Mouse (Mus musculus) CD4-positive helper T cell, adult 2 months (primary cell): ENCODE results near the gene Plg.

Source experiments
- DNase-seq: peaks from one replicate; pipeline ENCODE4 v3.0.0-alpha.2; 2012; ENCODE audit warnings: low read depth, missing footprints, low spot score

The Plg gene

GRCm38 (mm10) chr17:12385049-12385794, 6.8 kb downstream of the Plg start:
- no peak for DNase-seq

DNA sequence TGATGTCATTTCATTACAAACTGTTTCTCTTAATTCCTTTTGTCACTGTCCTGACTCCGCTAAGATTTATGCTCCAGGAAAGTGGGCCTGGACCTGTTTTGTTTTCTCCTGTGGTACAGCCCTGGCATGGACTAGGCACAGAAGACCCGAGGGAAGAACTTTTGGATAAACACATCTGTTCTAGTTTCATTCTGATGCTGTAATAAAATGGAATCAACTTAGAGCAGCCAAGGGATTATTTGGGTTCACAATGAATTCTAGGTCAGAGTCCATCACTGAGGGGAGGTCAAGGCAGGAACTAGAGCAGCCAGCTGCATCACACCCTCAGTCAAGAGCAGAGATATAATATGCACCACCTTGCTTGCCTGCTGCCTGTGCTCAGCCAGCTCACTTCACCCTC, 9.4 kb downstream of the Plg start:
- no peak for DNase-seq

DNA sequence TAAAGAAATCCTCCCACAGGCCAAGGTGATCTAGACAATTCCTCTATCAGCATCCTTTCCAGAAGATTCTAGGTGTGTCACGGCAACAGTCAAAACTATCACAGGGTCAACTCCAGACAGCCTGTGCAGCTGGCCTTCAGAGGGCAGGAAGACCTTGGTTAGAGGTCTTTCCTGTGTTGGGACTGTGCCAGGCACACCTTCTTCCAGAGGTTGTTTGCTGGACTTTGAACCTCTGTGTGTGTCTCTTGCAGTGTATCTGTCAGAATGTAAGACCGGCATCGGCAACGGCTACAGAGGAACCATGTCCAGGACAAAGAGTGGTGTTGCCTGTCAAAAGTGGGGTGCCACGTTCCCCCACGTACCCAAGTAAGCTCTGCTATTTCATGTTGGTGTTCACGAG, 9.8 kb downstream of the Plg start:
- no peak for DNase-seq

DNA sequence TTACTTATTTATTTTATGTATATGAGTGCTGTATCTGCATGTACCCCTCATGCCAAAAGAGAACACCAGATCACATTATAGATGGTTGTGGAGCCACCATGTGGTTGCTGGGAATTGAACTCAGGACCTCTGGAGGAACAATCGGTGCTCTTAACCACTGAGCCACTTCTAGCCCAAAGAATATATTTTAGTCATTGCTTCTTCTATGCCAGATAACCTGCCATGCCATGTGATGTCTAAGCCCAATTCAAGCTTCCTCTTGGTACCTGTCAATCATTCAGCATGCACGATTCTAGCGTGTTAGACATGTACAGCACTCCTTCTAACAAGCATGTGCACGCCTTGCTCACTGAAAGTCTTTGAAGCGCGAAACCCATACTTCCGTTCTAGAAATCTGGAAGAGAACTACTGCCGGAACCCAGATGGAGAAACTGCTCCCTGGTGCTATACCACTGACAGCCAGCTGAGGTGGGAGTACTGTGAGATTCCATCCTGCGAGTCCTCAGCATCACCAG, 17.8 kb downstream of the Plg start:
- DNase-seq = no peak

GRCm38 (mm10) chr17:12403420-12403819, 25.0 kb downstream of the Plg start:
- DNase-seq = no peak

DNA sequence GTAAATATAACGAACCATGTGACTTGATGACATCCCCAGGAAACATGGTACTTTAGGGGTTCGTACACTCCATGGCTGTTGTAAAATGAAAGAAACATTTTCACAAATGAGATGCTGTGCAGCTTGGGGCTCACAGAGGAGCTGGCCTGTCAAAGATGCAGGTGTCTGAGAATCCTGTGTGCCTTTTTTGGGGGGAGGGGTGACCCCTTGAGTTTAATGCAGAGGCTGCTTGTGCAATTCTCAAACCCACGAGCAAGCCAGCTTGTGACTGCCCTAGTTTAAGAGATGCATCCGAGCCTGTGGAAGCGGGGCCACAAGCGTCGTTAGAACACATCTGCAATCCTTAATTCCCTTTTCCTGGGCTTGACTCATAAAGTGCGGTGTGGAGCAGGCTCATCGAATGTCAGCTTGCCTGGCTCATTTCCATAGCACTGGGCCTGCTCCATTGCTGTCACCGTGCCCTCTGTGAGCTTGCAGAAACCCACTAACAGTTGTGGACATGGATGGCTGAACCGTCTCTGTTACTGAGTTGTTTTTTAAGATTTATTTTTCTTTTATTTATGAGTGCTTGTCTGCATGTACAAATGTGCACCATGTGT, 31.0 kb downstream of the Plg start:
- no peak for DNase-seq

DNA sequence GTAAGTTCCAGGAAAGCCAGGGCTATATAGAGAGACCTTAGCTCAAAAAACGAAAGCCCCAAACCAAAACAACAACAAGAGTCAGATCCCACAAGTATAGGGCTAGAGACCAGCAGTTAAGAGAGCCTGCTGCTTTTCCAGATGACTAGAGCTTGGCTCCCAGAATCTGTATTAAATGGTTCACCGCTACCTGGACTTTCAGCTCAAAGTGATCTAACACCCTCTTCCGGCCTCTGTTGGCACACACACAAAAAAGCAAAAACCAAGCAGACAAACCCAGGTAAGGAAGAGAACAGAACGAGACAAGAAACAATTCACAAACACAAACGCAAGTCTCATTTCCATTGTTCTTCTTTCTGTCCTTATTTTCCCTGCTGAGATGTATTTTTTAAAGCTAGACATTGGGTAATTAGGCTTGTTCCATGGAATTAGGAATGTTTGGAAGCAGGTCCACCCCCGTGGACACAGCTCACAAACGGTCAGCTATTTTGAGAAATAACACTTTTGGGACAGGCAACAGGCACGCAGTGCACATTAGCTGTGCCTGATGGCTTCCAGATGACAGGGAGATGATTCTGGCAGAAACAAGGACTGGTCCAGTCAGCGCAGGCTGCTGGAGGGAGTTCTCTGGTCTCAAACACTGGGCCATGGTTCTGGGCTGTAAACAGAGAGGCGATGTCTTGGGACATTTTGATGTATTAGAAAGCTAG, 33.9 kb downstream of the Plg start:
- no peak for DNase-seq

DNA sequence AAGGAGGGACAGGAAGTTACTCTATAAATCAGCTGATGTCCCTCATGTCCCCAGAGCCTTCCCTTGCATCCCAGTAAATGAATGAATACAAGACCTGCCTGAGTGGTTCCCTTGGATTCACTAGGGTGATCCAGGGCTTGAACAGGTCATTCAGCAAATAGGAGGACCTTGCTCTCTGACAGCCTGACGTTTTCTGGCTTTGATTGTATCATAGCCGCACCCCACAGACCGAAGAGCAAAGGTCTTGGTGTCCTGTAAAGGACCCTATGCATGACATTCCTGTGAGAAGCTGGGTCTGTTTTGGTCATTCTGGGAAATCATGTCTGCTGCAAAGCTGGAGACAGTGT, 34.5 kb downstream of the Plg start:
- DNase-seq = no peak

DNA sequence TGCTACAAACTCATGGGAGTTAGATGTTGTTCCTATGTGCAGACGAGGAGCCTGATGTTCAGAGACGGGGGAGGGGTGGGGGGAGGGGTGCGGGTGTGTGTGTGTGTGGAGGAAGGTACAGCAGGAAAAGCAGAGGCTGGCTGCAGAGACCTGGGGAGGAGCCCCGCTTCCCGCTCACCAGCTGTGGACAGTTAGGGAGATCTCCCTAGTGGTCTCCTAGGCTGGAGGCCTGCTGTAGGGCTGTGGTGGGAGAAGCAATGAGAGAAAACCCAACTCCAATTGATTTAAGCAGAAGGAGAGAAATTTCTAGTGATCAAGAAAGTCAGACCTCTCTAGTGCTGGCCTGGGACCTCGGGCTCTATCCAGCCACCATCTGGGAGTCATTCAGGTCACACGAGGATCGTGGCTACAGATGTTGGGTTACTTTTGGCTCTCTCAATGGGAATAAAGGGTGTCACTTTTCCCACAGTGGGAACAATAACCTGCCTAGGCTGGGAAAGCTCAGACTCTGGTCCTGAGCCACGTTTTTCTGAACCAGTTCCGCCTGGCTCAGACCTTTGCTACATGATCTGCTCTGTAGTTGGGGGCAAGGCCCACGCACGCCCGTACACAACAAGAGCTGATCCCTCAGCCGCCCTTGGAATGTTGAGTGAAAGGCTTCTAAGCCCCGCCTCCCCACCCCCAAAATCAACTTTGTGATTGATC, 36.8 kb downstream of the Plg start:
- DNase-seq = no peak

GRCm38 (mm10) chr17:12415741-12416140, 37.3 kb downstream of the Plg start:
- no peak for DNase-seq

GRCm38 (mm10) chr17:12416250-12416895, 38.0 kb downstream of the Plg start:
- DNase-seq = peak; percentile 57

- DNase-seq = no peak
Observed at GRCm38 (mm10) chr17:12419491-12420079, 41.2 kb downstream of the Plg start.

DNA sequence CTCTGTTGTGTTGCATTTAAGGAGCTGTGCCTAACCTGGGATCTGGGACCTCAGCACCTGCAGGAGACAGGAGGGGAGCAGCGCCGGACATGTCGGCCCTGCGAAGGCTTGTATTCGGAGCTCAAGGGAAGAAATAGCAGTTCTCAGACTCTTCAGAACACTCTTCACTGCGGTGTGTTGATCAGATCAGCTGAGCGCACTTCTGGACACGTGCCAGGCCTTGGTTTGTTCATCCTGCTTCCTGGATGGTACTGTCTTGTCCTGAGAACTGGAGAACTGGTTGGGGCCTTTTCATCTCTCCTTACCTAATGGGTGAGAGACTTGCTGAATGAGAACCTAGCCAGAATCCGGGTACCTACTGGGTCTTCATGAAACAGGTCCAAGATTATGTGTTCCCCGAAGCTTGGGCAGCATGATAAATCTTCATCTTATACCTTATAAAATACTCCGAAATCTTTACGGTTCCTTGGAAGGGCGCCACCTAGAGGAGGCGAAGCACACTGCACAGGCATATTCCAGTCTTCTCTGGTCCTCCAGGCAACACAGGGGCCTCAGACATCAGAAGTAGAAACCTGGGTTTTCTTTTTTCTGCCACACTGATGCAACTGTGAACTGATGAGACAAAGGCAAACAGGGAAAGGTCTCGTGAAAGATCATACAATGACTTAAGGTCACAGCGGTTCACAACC, 42.6 kb downstream of the Plg start:
- DNase-seq = no peak

- no peak for DNase-seq
Observed at GRCm38 (mm10) chr17:12422143-12422542, 43.7 kb downstream of the Plg start.

DNA sequence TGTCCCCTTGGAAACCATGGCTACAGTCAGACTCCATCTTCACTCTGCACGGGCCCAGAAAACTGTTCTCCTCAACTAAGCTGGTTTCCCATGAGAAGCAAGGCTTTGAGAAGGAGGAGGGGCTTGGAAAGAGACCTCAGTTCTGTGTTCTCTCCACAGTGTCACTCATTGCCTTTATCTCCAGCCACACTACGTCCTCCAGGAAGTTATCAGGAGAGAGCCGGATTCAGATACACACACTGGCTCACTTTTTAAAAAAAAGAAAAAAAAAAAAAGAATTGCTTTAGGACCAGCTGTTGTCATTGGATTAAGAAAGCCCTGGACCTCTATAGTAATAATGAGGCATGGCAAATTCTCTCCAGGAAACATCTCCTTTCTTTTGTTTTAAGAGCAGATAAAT, 48.7 kb downstream of the Plg start:
- DNase-seq = no peak

- DNase-seq = no peak
Observed at GRCm38 (mm10) chr17:12428369-12428768, 50.0 kb downstream of the Plg start.

DNA sequence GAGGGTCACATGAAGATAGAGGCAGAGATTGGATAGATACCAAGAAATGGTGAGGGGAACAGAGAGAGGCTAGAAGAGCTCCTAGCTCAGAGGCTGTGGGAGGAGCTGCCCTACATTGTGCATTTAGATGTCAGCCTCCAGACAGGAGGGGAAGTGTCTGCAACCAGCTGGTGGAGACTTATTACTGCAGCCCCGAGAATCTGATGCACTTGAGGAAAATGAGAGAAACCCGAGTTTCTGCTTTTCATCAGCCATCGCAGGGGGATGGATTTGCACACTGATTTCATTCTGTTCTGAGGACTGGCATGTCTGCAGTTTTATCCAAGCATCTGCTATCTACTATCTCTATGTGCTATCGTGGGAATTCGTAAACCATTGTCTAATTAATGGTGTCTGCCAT, 53.3 kb downstream of the Plg start:
- no peak for DNase-seq

GRCm38 (mm10) chr17:12437771-12438170, 59.4 kb downstream of the Plg start:
- no peak for DNase-seq

- DNase-seq = no peak
Observed at GRCm38 (mm10) chr17:12444561-12444960, 66.2 kb downstream of the Plg start.

GRCm38 (mm10) chr17:12451234-12451633, 72.8 kb downstream of the Plg start:
- DNase-seq = no peak
